Mouse (Mus musculus) G1E (cell line): ENCODE data around the gene AI481877.

Source experiments
- CTCF ChIP-seq: IDR thresholded peaks from 2 replicates; pipeline ENCODE4 v1.5.1; 2012; ENCODE audit warnings: low read depth, low read length, inconsistent platforms, mixed read lengths
- GATA1 ChIP-seq: IDR thresholded peaks from 2 replicates; pipeline ENCODE4 v1.6.1; 2012; ENCODE audit warnings: borderline replicate concordance, low read length, inconsistent platforms, mixed read lengths
- GATA2 ChIP-seq: IDR thresholded peaks from 2 replicates; pipeline ENCODE4 v1.6.1; 2012; ENCODE audit warnings: low read depth, low read length, inconsistent platforms, borderline replicate concordance
- POLR2AphosphoS5 ChIP-seq: IDR thresholded peaks from 2 replicates; pipeline ENCODE4 v1.6.1; 2012; ENCODE audit warnings: low read depth, low read length, inconsistent platforms; ENCODE audit not compliant: insufficient replicate concordance
- TAL1 ChIP-seq: conservative IDR thresholded peaks from 2 replicates; pipeline ENCODE4 v1.6.1; 2012; ENCODE audit warnings: low read depth, low read length, inconsistent platforms, mixed read lengths

- TF ChIP-seq GATA1: no peak
- TF ChIP-seq CTCF: no peak
- TF ChIP-seq POLR2AphosphoS5: no peak
- TF ChIP-seq GATA2: no peak
- no peak for TF ChIP-seq TAL1
Measured at GRCm38 (mm10) chr4:59035786-59036350, 102.9 kb downstream of the AI481877 start.
